ENCODE assay signal across 34 mouse cellular contexts in genomic region chr17:88606056-88606455, GRCm38 (mm10). TPM values are rescaled to one million over a fixed set of nuclear protein-coding genes. Genes with fewer than 3 reads are reported as not detected.
"Had no signal": no experiment of that assay in that cellular context is flagged by ENCODE, and none has a peak within 500 bp of the region (broad histone marks: within the 10 kb centered on the region; RNA-seq: fewer than 3 reads in every experiment).

No protein-coding gene starts in this region.

- H3K4me2 ChIP-seq: limb, embryonic 12.5 days; limb, embryonic 13.5 days; limb, embryonic 15.5 days; liver, embryonic 12.5 days; liver, embryonic 13.5 days; liver, embryonic 15.5 days; lung, embryonic 14.5 days; lung, embryonic 15.5 days; midbrain, embryonic 11.5 days; midbrain, embryonic 12.5 days; midbrain, embryonic 13.5 days; midbrain, embryonic 15.5 days; neural tube, embryonic 12.5 days had no signal

- DNase-seq: left cerebral cortex, postnatal 4 days; liver; liver, embryonic 13.5 days; liver, postnatal 0 days; lung, adult 18-20 months; lung, adult 2 months; lung, embryonic 14.5 days; lung, postnatal 10 days; lung, postnatal 14 days; lung, postnatal 36 days; lung, postnatal 4 days; midbrain, embryonic 14.5 days had no signal

- H3K4me1 ChIP-seq: liver, embryonic 12.5 days; liver, embryonic 13.5 days; liver, embryonic 15.5 days; lung, embryonic 15.5 days; megakaryocyte, embryonic 14.5 days; midbrain, embryonic 12.5 days; midbrain, embryonic 15.5 days; neural tube, embryonic 12.5 days had no signal

- H3K36me3 ChIP-seq: limb, embryonic 15.5 days; liver, embryonic 12.5 days; liver, embryonic 13.5 days; liver, embryonic 15.5 days; lung, embryonic 15.5 days; midbrain, embryonic 10.5 days; midbrain, embryonic 12.5 days; midbrain, embryonic 13.5 days; midbrain, embryonic 15.5 days; neural tube, embryonic 12.5 days had no signal

- H3K4me3 ChIP-seq: limb, embryonic 10.5 days; limb, embryonic 12.5 days; limb, embryonic 13.5 days; limb, embryonic 15.5 days; liver, embryonic 12.5 days; liver, embryonic 13.5 days; liver, embryonic 15.5 days; lung, embryonic 15.5 days; megakaryocyte, embryonic 14.5 days; midbrain, embryonic 10.5 days; midbrain, embryonic 12.5 days; midbrain, embryonic 13.5 days; midbrain, embryonic 15.5 days; myocyte; neural tube, embryonic 12.5 days had no signal

- H3K27me3 ChIP-seq: limb, embryonic 12.5 days; limb, embryonic 13.5 days; limb, embryonic 15.5 days; liver, embryonic 12.5 days; liver, embryonic 13.5 days; liver, embryonic 15.5 days; lung, embryonic 15.5 days; megakaryocyte, embryonic 14.5 days; midbrain, embryonic 12.5 days; midbrain, embryonic 13.5 days; midbrain, embryonic 15.5 days; neural tube, embryonic 12.5 days had no signal

- ATAC-seq: liver, embryonic 12.5 days; liver, postnatal 0 days; lung, postnatal 0 days; midbrain, embryonic 13.5 days; midbrain, embryonic 15.5 days; midbrain, embryonic 16.5 days had no signal

- H3K9ac ChIP-seq: limb, embryonic 12.5 days; limb, embryonic 13.5 days; limb, embryonic 15.5 days; liver, embryonic 12.5 days; liver, embryonic 13.5 days; liver, embryonic 14.5 days; liver, embryonic 15.5 days; liver, postnatal 0 days; lung, embryonic 14.5 days; lung, embryonic 15.5 days; midbrain, embryonic 12.5 days; midbrain, embryonic 13.5 days; midbrain, embryonic 15.5 days; neural tube, embryonic 12.5 days had no signal

- H3K9me3 ChIP-seq: limb, embryonic 10.5 days; limb, embryonic 12.5 days; limb, embryonic 13.5 days; limb, embryonic 15.5 days; liver, embryonic 12.5 days; liver, embryonic 13.5 days; liver, embryonic 15.5 days; lung, embryonic 15.5 days; midbrain, embryonic 10.5 days; midbrain, embryonic 12.5 days; midbrain, embryonic 13.5 days; midbrain, embryonic 15.5 days; neural tube, embryonic 12.5 days had no signal

- H3K27ac ChIP-seq: limb, embryonic 10.5 days; limb, embryonic 12.5 days; limb, embryonic 13.5 days; limb, embryonic 15.5 days; liver, embryonic 12.5 days; liver, embryonic 13.5 days; liver, embryonic 14.5 days; liver, embryonic 15.5 days; lung, embryonic 15.5 days; macrophage; midbrain, embryonic 10.5 days; midbrain, embryonic 12.5 days; midbrain, embryonic 13.5 days; midbrain, embryonic 15.5 days; neural tube, embryonic 12.5 days had no signal

RNA-seq across cellular contexts. Expression of gene Ston1, which starts 8.6 kb away (rescaled TPM):
- total RNA-seq: megakaryocyte progenitor cell, adult 5-6 weeks; megakaryocyte, adult 5-6 weeks; monocyte, adult 5-6 weeks had no signal
